Comparison of ENCODE assay signal across 20 mouse cellular contexts in the genomic region with DNA sequence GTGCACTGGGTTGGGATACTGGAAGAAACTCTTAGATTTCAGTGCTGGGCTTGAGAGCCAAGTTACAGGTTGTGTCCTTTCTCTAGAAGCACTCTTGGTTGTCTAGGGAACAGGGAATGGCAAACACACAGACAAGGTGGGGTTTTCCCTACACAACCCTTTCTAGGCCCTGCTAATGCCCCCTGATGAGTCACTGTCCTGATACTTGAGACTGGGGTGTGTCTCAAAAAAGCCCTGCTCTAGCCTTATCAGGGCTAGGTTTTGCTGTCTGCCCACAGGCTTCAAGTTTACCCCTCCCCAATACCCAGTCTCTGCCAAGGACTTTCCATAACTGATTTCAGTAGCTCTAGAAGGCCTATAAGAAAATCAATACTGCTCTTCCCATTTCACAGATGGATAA.
DNase-seq lines count a peak whose midpoint lies in the region; ATAC-seq lines count a peak whose summit lies in the region.
"Had no signal": no experiment of that assay in that cellular context is flagged by ENCODE, and none has a peak within 500 bp of the region (broad histone marks: within the 10 kb centered on the region; RNA-seq: fewer than 3 reads in every experiment).

No protein-coding gene starts in this region.

- H3K27ac ChIP-seq in heart, embryonic 13.5 days (replicated peaks) = no peak overlapping the region
- H3K27ac ChIP-seq: embryonic facial prominence, embryonic 13.5 days; heart, embryonic 15.5 days; kidney, postnatal 0 days; lung, embryonic 15.5 days; midbrain, embryonic 13.5 days; neural tube, embryonic 12.5 days had no signal

- no peaks in the 10 kb centered on the region for H3K36me3 ChIP-seq in heart, embryonic 13.5 days
- no peaks in the 10 kb centered on the region for H3K36me3 ChIP-seq in splenic B cell, adult 2 months (ENCODE audit: control insufficient read depth, insufficient read depth, low read length, poor library complexity, severe bottlenecking)
- H3K36me3 ChIP-seq: embryonic facial prominence, embryonic 13.5 days; G1E; heart, embryonic 15.5 days; lung, embryonic 15.5 days; midbrain, embryonic 13.5 days; neural tube, embryonic 12.5 days had no signal

- peak overlapping the region; percentile 30; the same call in 1 of the 2 replicates for H3K9ac ChIP-seq in heart, embryonic 13.5 days
- H3K9ac ChIP-seq: embryonic facial prominence, embryonic 13.5 days; heart, embryonic 15.5 days; lung, embryonic 15.5 days; midbrain, embryonic 13.5 days; neural tube, embryonic 12.5 days had no signal

- no peak for ATAC-seq in heart, embryonic 13.5 days (ENCODE audit: extremely low read depth, insufficient number of reproducible peaks, low FRiP score, low TSS enrichment)
- ATAC-seq: intestine, postnatal 0 days; midbrain, embryonic 13.5 days had no signal

- intact Hi-C loops in gastrocnemius, postnatal 14 days (cut with DNase I; ENCODE audit: low total_unique reads) = no loop called here

- H3K27me3 ChIP-seq in heart, embryonic 13.5 days (replicated peaks) = no peaks in the 10 kb centered on the region
- H3K27me3 ChIP-seq in splenic B cell, adult 2 months (ENCODE audit: control insufficient read depth, insufficient read depth, low read length, poor library complexity, severe bottlenecking) = no peaks in the 10 kb centered on the region
- H3K27me3 ChIP-seq: embryonic facial prominence, embryonic 13.5 days; heart, embryonic 15.5 days; lung, embryonic 15.5 days; midbrain, embryonic 13.5 days; neural tube, embryonic 12.5 days had no signal

- no peak overlapping the region for H3K4me3 ChIP-seq in heart, embryonic 13.5 days
- H3K4me3 ChIP-seq: embryonic facial prominence, embryonic 13.5 days; heart, embryonic 15.5 days; lung, embryonic 15.5 days; midbrain, embryonic 13.5 days; neural tube, embryonic 12.5 days had no signal

- H3K9me3 ChIP-seq in heart, embryonic 13.5 days = no peaks in the 10 kb centered on the region
- H3K9me3 ChIP-seq: embryonic facial prominence, embryonic 13.5 days; G1E; heart, embryonic 15.5 days; lung, embryonic 15.5 days; midbrain, embryonic 13.5 days; neural tube, embryonic 12.5 days had no signal

- H3K4me2 ChIP-seq in heart, embryonic 13.5 days = no peak overlapping the region
- H3K4me2 ChIP-seq: embryonic facial prominence, embryonic 13.5 days; heart, embryonic 15.5 days; liver, embryonic 11.5 days; lung, embryonic 15.5 days; midbrain, embryonic 13.5 days; neural tube, embryonic 12.5 days had no signal

- H3K4me1 ChIP-seq in heart, embryonic 13.5 days = peaks cover 84% of the 10 kb centered on the region

- no peak for DNase-seq in heart, adult 11 months
- peak; percentile 66 for DNase-seq in CD4-positive, CD25-positive, alpha-beta regulatory T cell, adult 2 months (ENCODE audit: low read depth, low spot score)
- peak; percentile 16 for DNase-seq in ZHBTc4 (ENCODE audit: low read depth, low spot score)
- peak; percentile 22 for DNase-seq in splenic B cell, adult 2 months (ENCODE audit: low read depth, low spot score)
- DNase-seq in layer of hippocampus, adult 11-12 months (ENCODE audit: low spot score) = no peak
- no peak for DNase-seq in cerebellum, postnatal 36 days
- DNase-seq in gastrocnemius, postnatal 14 days = no peak
- DNase-seq: gastrocnemius, postnatal 36 days; right cerebral cortex, postnatal 14 days; thymus, adult 18-20 months had no signal

Comparison
In these comparisons a context has a peak if more than half of its experiments do, and no peak if none do; other contexts are left out.
1. DNase-seq: peak in CD4-positive, CD25-positive, alpha-beta regulatory T cell, adult 2 months (single experiment), ZHBTc4 (single experiment) and splenic B cell, adult 2 months (single experiment); none in heart, adult 11 months (single experiment), layer of hippocampus, adult 11-12 months (single experiment), cerebellum, postnatal 36 days (0 of 2) and gastrocnemius, postnatal 14 days (single experiment).